Mouse (Mus musculus) heart, adult 2 months (tissue): Measurements from ENCODE around the gene Frg2f1.

Experiments used
- CTCF ChIP-seq: fragments of 200-600 bp; IDR thresholded peaks from 2 replicates; pipeline ENCODE4 v1.8.1; 2022; ENCODE audit warnings: antibody characterized with exemption, mild to moderate bottlenecking, moderate library complexity
- EP300 ChIP-seq: fragments of 200-500 bp; IDR thresholded peaks from 2 replicates; pipeline ENCODE4 v1.6.1; 2011; ENCODE audit warnings: low read depth, low read length, control low read depth; ENCODE audit not compliant: insufficient read depth

GRCm38 (mm10) chr4:119531813-119532212 is 7.5 kb downstream of the Frg2f1 start:
- TF ChIP-seq CTCF: peak; percentile 67
- TF ChIP-seq EP300: no peak
